In the genomic region with DNA sequence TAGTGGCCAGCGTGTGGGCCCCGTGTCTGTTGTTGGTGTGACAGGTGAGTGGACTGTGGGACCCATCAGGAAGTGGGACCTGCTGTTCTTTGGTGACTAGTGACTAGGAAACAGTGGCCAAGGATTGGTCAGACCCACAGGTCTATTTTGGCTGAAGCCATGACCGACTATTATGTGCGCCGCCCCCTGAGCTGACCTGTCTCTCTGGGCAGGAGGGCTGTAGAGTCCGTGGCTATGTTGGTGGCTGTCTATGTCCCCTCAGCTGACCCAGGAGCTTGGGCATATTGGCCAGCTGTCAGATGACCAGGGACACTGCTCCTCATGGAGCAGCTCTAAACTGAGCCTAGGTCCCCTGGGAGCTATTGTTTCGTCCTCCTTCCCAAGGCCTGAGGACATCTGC, we compare ENCODE assay signal across 36 mouse cellular contexts. TPM values are rescaled to one million over a fixed set of nuclear protein-coding genes. Genes with fewer than 3 reads are reported as not detected.
"Had no signal": no experiment of that assay in that cellular context is flagged by ENCODE, and none has a peak within 500 bp of the region (broad histone marks: within the 10 kb centered on the region; RNA-seq: fewer than 3 reads in every experiment).

No protein-coding gene starts in this region.

- ATAC-seq: hindbrain, embryonic 16.5 days; hindbrain, postnatal 0 days; inflammation-experienced regulatory T-cells, adult 6 months; intestine, embryonic 15.5 days; intestine, embryonic 16.5 days; intestine, postnatal 0 days had no signal

- H3K4me3 ChIP-seq: heart, embryonic 10.5 days; heart, embryonic 12.5 days; heart, embryonic 13.5 days; heart, embryonic 15.5 days; hindbrain, embryonic 10.5 days; hindbrain, embryonic 12.5 days; hindbrain, embryonic 13.5 days; hindbrain, embryonic 15.5 days; intestine, embryonic 15.5 days; kidney, embryonic 15.5 days; layer of hippocampus, adult 2 months; left cerebral cortex, adult 2 months had no signal

- H3K4me2 ChIP-seq: heart, embryonic 12.5 days; heart, embryonic 13.5 days; heart, embryonic 15.5 days; hindbrain, embryonic 12.5 days; hindbrain, embryonic 13.5 days; hindbrain, embryonic 14.5 days; hindbrain, embryonic 15.5 days; intestine, embryonic 15.5 days; kidney, embryonic 15.5 days had no signal

- H3K9ac ChIP-seq: heart, embryonic 12.5 days; heart, embryonic 13.5 days; heart, embryonic 15.5 days; hindbrain, embryonic 12.5 days; hindbrain, embryonic 13.5 days; hindbrain, embryonic 14.5 days; hindbrain, embryonic 15.5 days; intestine, embryonic 15.5 days; kidney, embryonic 15.5 days had no signal

- DNase-seq: heart, postnatal 10 days; heart, postnatal 14 days; heart, postnatal 36 days; heart, postnatal 4 days; kidney, adult 11 months; kidney, adult 18-20 months; kidney, adult 2 months; kidney, adult 8-10 months; kidney, adult 9 months; kidney, postnatal 10 days; kidney, postnatal 14 days; kidney, postnatal 36 days; kidney, postnatal 4 days; layer of hippocampus, adult 9-11 months; layer of hippocampus, postnatal 36 days had no signal

- H3K9me3 ChIP-seq: heart, embryonic 10.5 days; heart, embryonic 13.5 days; heart, embryonic 15.5 days; hindbrain, embryonic 10.5 days; hindbrain, embryonic 12.5 days; hindbrain, embryonic 13.5 days; hindbrain, embryonic 15.5 days; intestine, embryonic 15.5 days; kidney, embryonic 15.5 days had no signal

- H3K27me3 ChIP-seq: heart, embryonic 12.5 days; heart, embryonic 13.5 days; heart, embryonic 15.5 days; hindbrain, embryonic 13.5 days; hindbrain, embryonic 15.5 days; intestine, embryonic 15.5 days; kidney, embryonic 15.5 days had no signal

- H3K4me1 ChIP-seq: hindbrain, embryonic 12.5 days had no signal

- H3K27ac ChIP-seq: heart, embryonic 10.5 days; heart, embryonic 13.5 days; heart, embryonic 15.5 days; hindbrain, embryonic 10.5 days; hindbrain, embryonic 12.5 days; hindbrain, embryonic 13.5 days; hindbrain, embryonic 14.5 days; hindbrain, embryonic 15.5 days; hindbrain, postnatal 0 days; intestine, embryonic 15.5 days; kidney, embryonic 15.5 days; kidney, postnatal 0 days; layer of hippocampus, adult 2 months; left cerebral cortex, adult 2 months had no signal

- H3K36me3 ChIP-seq: heart, embryonic 10.5 days; heart, embryonic 12.5 days; heart, embryonic 13.5 days; heart, embryonic 15.5 days; hindbrain, embryonic 10.5 days; hindbrain, embryonic 12.5 days; hindbrain, embryonic 13.5 days; hindbrain, embryonic 15.5 days; intestine, embryonic 15.5 days; kidney, embryonic 15.5 days had no signal

RNA-seq across cellular contexts. Expression of a gene that starts 18.6 kb away (rescaled TPM):
- polyA plus RNA-seq: inflammation-experienced regulatory T-cells, adult 6 months had no signal

RNA-seq across cellular contexts. Expression of a gene that starts 54.8 kb away (rescaled TPM):
- polyA plus RNA-seq: heart, embryonic 10.5 days; hindbrain, embryonic 10.5 days; hindbrain, embryonic 11.5 days; hindbrain, embryonic 12.5 days; hindbrain, embryonic 13.5 days; hindbrain, embryonic 14.5 days; kidney, embryonic 14.5 days had no signal

RNA-seq across cellular contexts. Expression of a gene that starts 59.6 kb away (rescaled TPM):
- polyA plus RNA-seq: heart, embryonic 12.5 days had no signal
